Mouse (Mus musculus): ENCODE results near the gene G430095P16Rik. TPM values are rescaled to one million over a fixed set of nuclear protein-coding genes. Genes with fewer than 3 reads are reported as not detected.
A peak's percentile ranks its signal among the peaks of the same experiment; 100 is the strongest.

Gene G430095P16Rik
- polyA plus RNA-seq, 1 experiment from 2014 or later: 3.7 TPM

- H3K9me3 ChIP-seq: no peaks in the 10 kb centered on the region
- WGBS: 90% methylated on average over 10 of the region's 10 CpGs
- ATAC-seq: no peak
- no peak overlapping the region for H3K4me3 ChIP-seq (replicated peaks)
- H3K4me1 ChIP-seq (replicated peaks): peaks cover 18% of the 10 kb centered on the region; the same call in 1 of the 2 replicates
- no peak overlapping the region for H3K4me2 ChIP-seq (replicated peaks)
- H3K27me3 ChIP-seq (replicated peaks): peaks cover 16% of the 10 kb centered on the region
- no peaks in the 10 kb centered on the region for H3K36me3 ChIP-seq
- H3K27ac ChIP-seq: no peak overlapping the region
- H3K9ac ChIP-seq: no peak overlapping the region
Measured at GRCm38 (mm10) chr8:84759718-84760117, 36.9 kb downstream of the G430095P16Rik start.

GRCm38 (mm10) chr8:84760405-84760805 is 37.6 kb downstream of the G430095P16Rik start:
- peaks cover 22% of the 10 kb centered on the region for H3K27me3 ChIP-seq (replicated peaks)
- no peak overlapping the region for H3K4me2 ChIP-seq (replicated peaks)
- no peak for ATAC-seq
- no peak overlapping the region for H3K9ac ChIP-seq
- H3K36me3 ChIP-seq: no peaks in the 10 kb centered on the region
- WGBS: 56% methylated on average over 7 of the region's 7 CpGs
- no peak overlapping the region for H3K4me3 ChIP-seq (replicated peaks)
- H3K27ac ChIP-seq: no peak overlapping the region
- peaks cover 18% of the 10 kb centered on the region; the same call in 1 of the 2 replicates for H3K4me1 ChIP-seq (replicated peaks)
- no peaks in the 10 kb centered on the region for H3K9me3 ChIP-seq

- H3K4me3 ChIP-seq (replicated peaks): no peak overlapping the region
- H3K9me3 ChIP-seq: no peaks in the 10 kb centered on the region
- peaks cover 18% of the 10 kb centered on the region; the same call in 1 of the 2 replicates for H3K4me1 ChIP-seq (replicated peaks)
- H3K27ac ChIP-seq: no peak overlapping the region
- WGBS: 37% methylated on average over 2 of the region's 2 CpGs
- peaks cover 24% of the 10 kb centered on the region for H3K27me3 ChIP-seq (replicated peaks)
- ATAC-seq: no peak
- no peak overlapping the region for H3K9ac ChIP-seq
- H3K4me2 ChIP-seq (replicated peaks): no peak overlapping the region
- no peaks in the 10 kb centered on the region for H3K36me3 ChIP-seq
Measured at GRCm38 (mm10) chr8:84760901-84761300, 38.1 kb downstream of the G430095P16Rik start.

- Histone ChIP-seq H3K4me1 (replicated peaks) (peaks cover 9% of the 10 kb centered on the region; the same call in 1 of the 2 replicates), H3K36me3 (no peaks in the 10 kb centered on the region), H3K4me2 (replicated peaks) (no peak overlapping the region), H3K27ac (no peak overlapping the region), H3K27me3 (replicated peaks) (peaks cover 17% of the 10 kb centered on the region), H3K9me3 (no peaks in the 10 kb centered on the region), H3K4me3 (replicated peaks) (no peak overlapping the region), H3K9ac (no peak overlapping the region)
- ATAC-seq: peak; percentile 31; the same call in 1 of the 2 replicates
- WGBS: 52% methylated on average over 4 of the region's 4 CpGs
Measured at GRCm38 (mm10) chr8:84764100-84764499, 41.3 kb downstream of the G430095P16Rik start.

GRCm38 (mm10) chr8:84764870-84765495 is 42.2 kb downstream of the G430095P16Rik start:
- 83% methylated on average over 17 of the region's 17 CpGs for WGBS
- Histone ChIP-seq H3K9ac (no peak overlapping the region), H3K27me3 (replicated peaks) (peaks cover 17% of the 10 kb centered on the region; the same call in 1 of the 2 replicates), H3K4me3 (replicated peaks) (no peak overlapping the region), H3K4me2 (replicated peaks) (no peak overlapping the region), H3K27ac (no peak overlapping the region), H3K9me3 (no peaks in the 10 kb centered on the region), H3K4me1 (replicated peaks) (peaks cover 9% of the 10 kb centered on the region; the same call in 1 of the 2 replicates), H3K36me3 (no peaks in the 10 kb centered on the region)
- no peak for ATAC-seq

GRCm38 (mm10) chr8:84765629-84766028 is 42.8 kb downstream of the G430095P16Rik start:
- Histone ChIP-seq H3K4me2 (replicated peaks) (no peak overlapping the region), H3K4me3 (replicated peaks) (no peak overlapping the region), H3K4me1 (replicated peaks) (peaks cover 13% of the 10 kb centered on the region), H3K27ac (no peak overlapping the region), H3K9ac (no peak overlapping the region), H3K36me3 (no peaks in the 10 kb centered on the region), H3K9me3 (no peaks in the 10 kb centered on the region), H3K27me3 (replicated peaks) (peaks cover 17% of the 10 kb centered on the region; the same call in 1 of the 2 replicates)
- 51% methylated on average over 10 of the region's 10 CpGs for WGBS
- no peak for ATAC-seq

- Histone ChIP-seq H3K4me3 (replicated peaks) (no peak overlapping the region), H3K27me3 (replicated peaks) (peaks cover 25% of the 10 kb centered on the region), H3K4me2 (replicated peaks) (no peak overlapping the region), H3K36me3 (no peaks in the 10 kb centered on the region), H3K4me1 (replicated peaks) (peaks cover 14% of the 10 kb centered on the region), H3K9ac (no peak overlapping the region), H3K9me3 (no peaks in the 10 kb centered on the region), H3K27ac (no peak overlapping the region)
- 65% methylated on average over 9 of the region's 9 CpGs for WGBS
- ATAC-seq: no peak
Measured at GRCm38 (mm10) chr8:84766422-84766821, 43.6 kb downstream of the G430095P16Rik start.

- Histone ChIP-seq H3K4me2 (replicated peaks) (no peak overlapping the region), H3K27me3 (replicated peaks) (peaks cover 33% of the 10 kb centered on the region), H3K9me3 (no peaks in the 10 kb centered on the region), H3K27ac (no peak overlapping the region), H3K4me3 (replicated peaks) (no peak overlapping the region), H3K36me3 (no peaks in the 10 kb centered on the region), H3K4me1 (replicated peaks) (peaks cover 20% of the 10 kb centered on the region), H3K9ac (no peak overlapping the region)
- ATAC-seq: no peak
- WGBS: 83% methylated on average over 10 of the region's 10 CpGs
Measured at GRCm38 (mm10) chr8:84767221-84767620, 44.4 kb downstream of the G430095P16Rik start.

GRCm38 (mm10) chr8:84768343-84769095 is 45.7 kb downstream of the G430095P16Rik start:
- H3K4me3 ChIP-seq (replicated peaks): no peak overlapping the region
- H3K27ac ChIP-seq: no peak overlapping the region
- no peak overlapping the region for H3K9ac ChIP-seq
- no peaks in the 10 kb centered on the region for H3K9me3 ChIP-seq
- WGBS: 90% methylated on average over 14 of the region's 14 CpGs
- H3K4me1 ChIP-seq (replicated peaks): peaks cover 27% of the 10 kb centered on the region
- no peaks in the 10 kb centered on the region for H3K36me3 ChIP-seq
- peaks cover 41% of the 10 kb centered on the region for H3K27me3 ChIP-seq (replicated peaks)
- no peak for ATAC-seq
- H3K4me2 ChIP-seq (replicated peaks): no peak overlapping the region

GRCm38 (mm10) chr8:84769324-84769723 is 46.5 kb downstream of the G430095P16Rik start:
- Histone ChIP-seq H3K4me3 (replicated peaks) (no peak overlapping the region), H3K36me3 (no peaks in the 10 kb centered on the region), H3K9ac (no peak overlapping the region), H3K27ac (no peak overlapping the region), H3K27me3 (replicated peaks) (peaks cover 34% of the 10 kb centered on the region), H3K4me2 (replicated peaks) (no peak overlapping the region), H3K9me3 (no peaks in the 10 kb centered on the region), H3K4me1 (replicated peaks) (peaks cover 27% of the 10 kb centered on the region)
- ATAC-seq: no peak
- WGBS: 93% methylated on average over 8 of the region's 8 CpGs

- Histone ChIP-seq H3K27ac (no peak overlapping the region), H3K27me3 (replicated peaks) (peaks cover 32% of the 10 kb centered on the region), H3K9ac (no peak overlapping the region), H3K9me3 (no peaks in the 10 kb centered on the region), H3K4me3 (replicated peaks) (no peak overlapping the region), H3K4me1 (replicated peaks) (peaks cover 34% of the 10 kb centered on the region), H3K36me3 (no peaks in the 10 kb centered on the region), H3K4me2 (replicated peaks) (peak overlapping the region; percentile 31)
- WGBS: 45% methylated on average over 12 of the region's 12 CpGs
- ATAC-seq: peak; percentile 55
Measured at GRCm38 (mm10) chr8:84770100-84770953, 47.5 kb downstream of the G430095P16Rik start.
